Comparison of ENCODE assay signal across 23 mouse cellular contexts in the genomic region with DNA sequence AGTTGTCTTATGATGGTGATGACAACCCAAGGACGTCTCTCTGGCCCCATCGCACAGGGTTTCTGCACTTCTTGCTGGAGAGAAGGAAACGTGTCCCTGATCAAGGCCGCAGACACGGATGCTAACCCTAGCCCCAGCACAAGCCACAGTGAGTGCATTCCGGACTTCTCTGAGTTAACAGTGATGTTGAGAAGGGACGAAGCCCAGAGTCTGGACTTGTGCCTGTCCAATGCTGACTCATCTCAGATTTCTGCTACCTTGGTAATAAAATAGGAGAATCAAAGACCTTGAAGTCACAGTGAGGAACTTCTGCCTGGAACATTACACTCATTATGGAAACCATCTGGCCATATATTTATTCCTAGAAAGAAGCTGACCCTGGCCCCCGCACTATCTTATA.
A peak's percentile ranks its signal among the peaks of the same experiment; 100 is the strongest.
DNase-seq lines count a peak whose midpoint lies in the region; ATAC-seq and TF ChIP-seq lines count a peak whose summit lies in the region.
"Had no signal": no experiment of that assay in that cellular context is flagged by ENCODE, and none has a peak within 500 bp of the region (broad histone marks: within the 10 kb centered on the region; RNA-seq: fewer than 3 reads in every experiment).

No protein-coding gene starts in this region.

- H3K27me3 ChIP-seq in cerebellum, adult 2 months (ENCODE audit: control insufficient read depth, insufficient read depth, low read length), result no peaks in the 10 kb centered on the region
- H3K27me3 ChIP-seq in kidney, postnatal 0 days (ENCODE audit: insufficient read depth, low read length), result no peaks in the 10 kb centered on the region
- H3K27me3 ChIP-seq: forebrain, embryonic 13.5 days; hindbrain, embryonic 12.5 days; intestine, embryonic 15.5 days; limb, embryonic 12.5 days; lung, embryonic 15.5 days had no signal

- H3K4me1 ChIP-seq in cerebellum, adult 2 months (ENCODE audit: control insufficient read depth, insufficient read depth, low read length), result peaks cover 37% of the 10 kb centered on the region
- no peaks in the 10 kb centered on the region for H3K4me1 ChIP-seq in kidney, postnatal 0 days (replicated peaks; ENCODE audit: insufficient read depth, low read length)
- H3K4me1 ChIP-seq: forebrain, embryonic 13.5 days; limb, embryonic 12.5 days; lung, embryonic 15.5 days had no signal

- H3K4me2 ChIP-seq in kidney, postnatal 0 days (ENCODE audit: low read length), result no peak overlapping the region
- H3K4me2 ChIP-seq: forebrain, embryonic 13.5 days; heart, embryonic 11.5 days; hindbrain, embryonic 12.5 days; intestine, embryonic 15.5 days; limb, embryonic 12.5 days; lung, embryonic 15.5 days; midbrain, embryonic 11.5 days had no signal

- peak in 1 of 2 experiments; percentile 58 for DNase-seq in cerebellum, adult 2 months
- DNase-seq in kidney, postnatal 0 days (ENCODE audit: low spot score), result peak; percentile 51
- DNase-seq in kidney, adult 9 months, result no peak
- DNase-seq in adrenal gland, postnatal 14 days, result peak; percentile 69
- DNase-seq in urinary bladder, adult 2 months (ENCODE audit: low spot score), result no peak
- no peak for DNase-seq in urinary bladder, adult 18-20 months (ENCODE audit: low spot score in 2 of 2)
- DNase-seq: cerebellum, adult 11-12 months; gastrocnemius, postnatal 14 days; heart, postnatal 36 days; kidney, postnatal 10 days; layer of hippocampus, adult 9-11 months; thymus, postnatal 4 days had no signal

- no peak for TF ChIP-seq CTCF in cerebellum, adult 2 months (IDR thresholded peaks at IDR 0.05; ENCODE audit: borderline replicate concordance, insufficient read depth, low read depth, low read length)
- TF ChIP-seq CTCF in kidney, postnatal 0 days (IDR thresholded peaks at IDR 0.05; ENCODE audit: low read depth), result no peak

- 0 out of 2 replicates have a peak overlapping the region, but pooled peaks have one; percentile 15 for H3K27ac ChIP-seq in cerebellum, adult 2 months (ENCODE audit: insufficient read depth, low read length)
- H3K27ac ChIP-seq in kidney, postnatal 0 days, result no peak overlapping the region
- H3K27ac ChIP-seq: forebrain, embryonic 13.5 days; hindbrain, embryonic 12.5 days; hindbrain, postnatal 0 days; intestine, embryonic 15.5 days; limb, embryonic 12.5 days; lung, embryonic 15.5 days had no signal

- WGBS in cerebellum, adult 2 months, result 74% methylated on average over 8 of the region's 8 CpGs
- WGBS in kidney, postnatal 0 days, result 55% methylated on average over 8 of the region's 8 CpGs

- ATAC-seq in cerebellum, adult (ENCODE audit: insufficient number of reproducible peaks, low FRiP score, low TSS enrichment), result no peak
- no peak for ATAC-seq in kidney, postnatal 0 days (replicated peaks; ENCODE audit: low FRiP score, low read depth)
- ATAC-seq in megakaryocyte, adult 5-6 weeks (ENCODE audit: poor library complexity, severe bottlenecking), result no peak
- ATAC-seq: forebrain, embryonic 13.5 days; hindbrain, postnatal 0 days; intestine, embryonic 15.5 days; midbrain, embryonic 16.5 days had no signal

- H3K9ac ChIP-seq in kidney, postnatal 0 days (ENCODE audit: low read depth, low read length), result no peak overlapping the region
- H3K9ac ChIP-seq: forebrain, embryonic 13.5 days; hindbrain, embryonic 12.5 days; intestine, embryonic 15.5 days; limb, embryonic 12.5 days; lung, embryonic 15.5 days had no signal

- no peaks in the 10 kb centered on the region for H3K9me3 ChIP-seq in kidney, postnatal 0 days (replicated peaks; ENCODE audit: low read length)
- H3K9me3 ChIP-seq: forebrain, embryonic 13.5 days; hindbrain, embryonic 12.5 days; intestine, embryonic 15.5 days; limb, embryonic 12.5 days; lung, embryonic 15.5 days had no signal

- TF ChIP-seq POLR2A in cerebellum, adult 2 months (IDR thresholded peaks at IDR 0.05; ENCODE audit: borderline replicate concordance, insufficient read depth, low read length), result no peak

- no peak overlapping the region for H3K4me3 ChIP-seq in cerebellum, adult 2 months (replicated peaks; ENCODE audit: insufficient read depth, low read depth, low read length)
- H3K4me3 ChIP-seq in kidney, postnatal 0 days (replicated peaks; ENCODE audit: low read depth, low read length), result no peak overlapping the region
- H3K4me3 ChIP-seq: forebrain, embryonic 13.5 days; hindbrain, embryonic 12.5 days; intestine, embryonic 15.5 days; limb, embryonic 12.5 days; lung, embryonic 15.5 days had no signal

- H3K36me3 ChIP-seq in kidney, postnatal 0 days (ENCODE audit: insufficient read depth, low read length), result no peaks in the 10 kb centered on the region
- H3K36me3 ChIP-seq: hindbrain, embryonic 12.5 days; intestine, embryonic 15.5 days; limb, embryonic 12.5 days; lung, embryonic 15.5 days had no signal

Comparison
In these comparisons a context has a peak if more than half of its experiments do, and no peak if none do; other contexts are left out.
1. DNase-seq: peak in kidney, postnatal 0 days (single experiment) and adrenal gland, postnatal 14 days (single experiment); none in kidney, adult 9 months (single experiment), urinary bladder, adult 2 months (single experiment) and urinary bladder, adult 18-20 months (0 of 2).